Mouse (Mus musculus) myocyte (in vitro differentiated cells): Measurements from ENCODE around the gene Lsm12. TPM values are rescaled to one million over a fixed set of nuclear protein-coding genes. Genes with fewer than 3 reads are reported as not detected.
A peak's percentile ranks its signal among the peaks of the same experiment; 100 is the strongest.

Source experiments
- H3K27me3 ChIP-seq: one replicate; pipeline ENCODE4 v1.6.1; 2011; ENCODE audit not compliant: control insufficient read depth, insufficient read depth, insufficient read length
- H3K36me3 ChIP-seq: one replicate; pipeline ENCODE4 v1.6.1; 2011; ENCODE audit not compliant: control insufficient read depth, insufficient read depth
- H3K4me2 ChIP-seq: one replicate; pipeline ENCODE4 v1.6.1; 2011; ENCODE audit warnings: low read depth, control low read depth
- H3K4me3 ChIP-seq: one replicate; pipeline ENCODE4 v1.5.1; 2011; ENCODE audit warnings: mild to moderate bottlenecking, control low read depth, moderate library complexity
- H3K79me2 ChIP-seq: one replicate; pipeline ENCODE4 v1.6.1; 2011; ENCODE audit not compliant: control insufficient read depth, insufficient read depth
- H3ac ChIP-seq: one replicate; pipeline ENCODE4 v1.6.1; 2011; ENCODE audit not compliant: control insufficient read depth, insufficient read length
- CEBPB ChIP-seq: IDR thresholded peaks from 2 replicates; pipeline ENCODE4 v1.6.1; 2011; ENCODE audit warnings: mild to moderate bottlenecking, moderate library complexity; ENCODE audit not compliant: poor library complexity, insufficient read depth, severe bottlenecking
- E2F4 ChIP-seq: IDR thresholded peaks from one replicate; pipeline ENCODE4 v1.6.1; 2011; ENCODE audit warnings: mild to moderate bottlenecking, control low read depth, moderate library complexity; ENCODE audit not compliant: insufficient read depth
- MAX ChIP-seq: IDR thresholded peaks from one replicate; pipeline ENCODE4 v1.6.1; 2011; ENCODE audit warnings: low read depth, mild to moderate bottlenecking, control low read depth
- MYOD1 ChIP-seq, 3 experiments: IDR thresholded peaks; one replicate each; pipeline ENCODE4 v1.6.1; 2011; ENCODE audit warnings: control low read depth in 2 of 3, low read depth in 2 of 3, mild to moderate bottlenecking in 2 of 3, moderate library complexity in 1 of 3; ENCODE audit not compliant: insufficient read length in 2 of 3, control insufficient read depth in 1 of 3
- MYOG ChIP-seq, 3 experiments: IDR thresholded peaks; one replicate each; pipeline ENCODE4 v1.6.1; 2011; ENCODE audit warnings: control low read depth in 2 of 3, low read depth in 2 of 3, mild to moderate bottlenecking in 2 of 3; ENCODE audit not compliant: insufficient read length in 2 of 3, control insufficient read depth in 1 of 3, insufficient read depth in 1 of 3
- POLR2A ChIP-seq: IDR thresholded peaks from one replicate; pipeline ENCODE4 v1.6.1; 2011; ENCODE audit warnings: low read depth, mild to moderate bottlenecking, control low read depth, moderate library complexity; ENCODE audit not compliant: insufficient read length
- POLR2AphosphoS2 ChIP-seq: IDR thresholded peaks from one replicate; pipeline ENCODE4 v1.6.1; 2011; ENCODE audit warnings: low read depth, control low read depth; ENCODE audit not compliant: insufficient read length
- REST ChIP-seq: IDR thresholded peaks from one replicate; pipeline ENCODE4 v1.6.1; 2011; ENCODE audit warnings: mild to moderate bottlenecking, control low read depth, moderate library complexity; ENCODE audit not compliant: insufficient read depth, insufficient read length
- SRF ChIP-seq: IDR thresholded peaks from one replicate; pipeline ENCODE4 v1.6.1; 2011; ENCODE audit warnings: low read depth; ENCODE audit not compliant: control insufficient read depth, insufficient read length
- TCF12 ChIP-seq: IDR thresholded peaks from one replicate; pipeline ENCODE4 v1.6.1; 2011; ENCODE audit warnings: mild to moderate bottlenecking, control low read depth; ENCODE audit not compliant: poor library complexity, insufficient read depth, severe bottlenecking
- TCF3 ChIP-seq: IDR thresholded peaks from one replicate; pipeline ENCODE4 v1.6.1; 2011; ENCODE audit warnings: low read depth, control low read depth; ENCODE audit not compliant: insufficient read length
- USF1 ChIP-seq: IDR thresholded peaks from one replicate; pipeline ENCODE4 v1.6.1; 2011; ENCODE audit warnings: low read depth, mild to moderate bottlenecking, control low read depth, moderate library complexity
- polyA plus RNA-seq: library from polyadenylated mRNA; unstranded; fragments of >200 nt; fragmentation: generic; extraction: Trizol; gene quantifications from one replicate; pipeline ENCODE4 v1.2.1, GENCODE M21; 2012; ENCODE audit warnings: missing spikeins

Gene Lsm12
- polyA plus RNA-seq, 1 experiment: 33.1 TPM

GRCm38 (mm10) chr11:102216886-102217240 is 31.8 kb upstream of the Lsm12 start:
- no peaks in the 10 kb centered on the region for H3K27me3 ChIP-seq
- no peak overlapping the region for H3ac ChIP-seq
- H3K36me3 ChIP-seq: no peaks in the 10 kb centered on the region
- H3K4me2 ChIP-seq: peak overlapping the region; percentile 97
- no peak for TF ChIP-seq POLR2AphosphoS2
- TF ChIP-seq E2F4: no peak
- no peak for TF ChIP-seq USF1
- TF ChIP-seq MYOD1 (IDR thresholded peaks at IDR 0.05; ENCODE audit: control insufficient read depth in 1 of 3, insufficient read length in 2 of 3, low read depth in 2 of 3): no peak
- no peak for TF ChIP-seq REST
- no peak for TF ChIP-seq MYOG (IDR thresholded peaks at IDR 0.05; ENCODE audit: control insufficient read depth in 1 of 3, insufficient read depth in 1 of 3, insufficient read length in 2 of 3, low read depth in 2 of 3)
- TF ChIP-seq POLR2A: no peak
- TF ChIP-seq CEBPB: no peak
- TF ChIP-seq MAX: no peak
- no peak for TF ChIP-seq SRF
- TF ChIP-seq TCF12: no peak
- TF ChIP-seq TCF3: no peak
- H3K79me2 ChIP-seq: peaks cover 57% of the 10 kb centered on the region
- peak overlapping the region; percentile 29 for H3K4me3 ChIP-seq

- Histone ChIP-seq H3K27me3 (no peaks in the 10 kb centered on the region), H3K4me2 (peak overlapping the region; percentile 97), H3ac (no peak overlapping the region), H3K36me3 (no peaks in the 10 kb centered on the region), H3K4me3 (peak overlapping the region; percentile 29), H3K79me2 (peaks cover 63% of the 10 kb centered on the region)
- TF ChIP-seq CEBPB: no peak
- peak in 1 of 3 experiments; percentile 11 for TF ChIP-seq MYOD1 (IDR thresholded peaks at IDR 0.05; ENCODE audit: control insufficient read depth in 1 of 3, insufficient read length in 2 of 3, low read depth in 2 of 3)
Measured at GRCm38 (mm10) chr11:102216056-102216885, 31.2 kb upstream of the Lsm12 start.

GRCm38 (mm10) chr11:102215511-102215910 is 30.4 kb upstream of the Lsm12 start:
- H3K4me2 ChIP-seq: peak overlapping the region; percentile 97
- H3ac ChIP-seq: no peak overlapping the region
- peak overlapping the region; percentile 29 for H3K4me3 ChIP-seq
- H3K79me2 ChIP-seq: peaks cover 68% of the 10 kb centered on the region
- H3K27me3 ChIP-seq: no peaks in the 10 kb centered on the region
- no peak for TF ChIP-seq CEBPB
- no peak for TF ChIP-seq POLR2AphosphoS2
- no peak for TF ChIP-seq MAX
- no peak for TF ChIP-seq TCF12
- TF ChIP-seq E2F4: no peak
- no peak for TF ChIP-seq REST
- no peak for TF ChIP-seq TCF3
- TF ChIP-seq MYOD1 (IDR thresholded peaks at IDR 0.05; ENCODE audit: control insufficient read depth in 1 of 3, insufficient read length in 2 of 3, low read depth in 2 of 3): no peak
- no peak for TF ChIP-seq SRF
- no peaks in the 10 kb centered on the region for H3K36me3 ChIP-seq

- H3K79me2 ChIP-seq: peaks cover 71% of the 10 kb centered on the region
- no peak for TF ChIP-seq SRF
- peak in 2 of 3 experiments; percentile 33 to 60 for TF ChIP-seq MYOG (IDR thresholded peaks at IDR 0.05; ENCODE audit: control insufficient read depth in 1 of 3, insufficient read depth in 1 of 3, insufficient read length in 2 of 3, low read depth in 2 of 3)
- TF ChIP-seq MAX: no peak
- no peak for TF ChIP-seq CEBPB
- peak; percentile 26 for TF ChIP-seq TCF3
- TF ChIP-seq REST: no peak
- peak in 2 of 3 experiments; percentile 71 to 92 for TF ChIP-seq MYOD1 (IDR thresholded peaks at IDR 0.05; ENCODE audit: control insufficient read depth in 1 of 3, insufficient read length in 2 of 3, low read depth in 2 of 3)
- no peak for TF ChIP-seq USF1
- no peak for TF ChIP-seq TCF12
- H3K4me2 ChIP-seq: peak overlapping the region; percentile 97
- no peaks in the 10 kb centered on the region for H3K27me3 ChIP-seq
- H3ac ChIP-seq: no peak overlapping the region
- no peaks in the 10 kb centered on the region for H3K36me3 ChIP-seq
- H3K4me3 ChIP-seq: no peak overlapping the region
Measured at GRCm38 (mm10) chr11:102214430-102215156, 29.5 kb upstream of the Lsm12 start.
